Mouse (Mus musculus) T-helper 1 cell (primary cell): ENCODE results near the gene Ctdnep1.

Experiments used
- in situ Hi-C: fragments of 300-600 bp; cut with MboI, MseI; formaldehyde crosslinking; loops from one replicate; pipeline ENCODE4 v1.15.1; 2025; ENCODE audit warnings: high pct_unique_total_duplicates

Ctdnep1 gene

GRCm38 (mm10) chr11:70010033-70010432, 29.1 kb downstream of the Ctdnep1 start:
- in situ Hi-C loops: loop anchor here (10.0 kb wide), 1 partner anchor 595 kb away; the partner anchor contains the start of gene Kdm6b

- in situ Hi-C loops: loop anchor here (10.0 kb wide), 1 partner anchor 596 kb away; the partner anchor contains the start of gene Kdm6b
Measured at GRCm38 (mm10) chr11:70010548-70010947, 29.6 kb downstream of the Ctdnep1 start.

- in situ Hi-C loops: loop anchor here (10.0 kb wide), 1 partner anchor 596 kb away; the partner anchor contains the start of gene Kdm6b
Measured at GRCm38 (mm10) chr11:70010961-70011360, 30.0 kb downstream of the Ctdnep1 start.

- in situ Hi-C loops: loop anchor here (10.0 kb wide), 1 partner anchor 598 kb away; the partner anchor contains the start of gene Kdm6b
Measured at GRCm38 (mm10) chr11:70012931-70013330, 32.0 kb downstream of the Ctdnep1 start.

GRCm38 (mm10) chr11:70013408-70013807, 32.5 kb downstream of the Ctdnep1 start:
- in situ Hi-C loops: loop anchor here (10.0 kb wide), 1 partner anchor 599 kb away; the partner anchor contains the start of gene Kdm6b

- in situ Hi-C loops: loop anchor here (10.0 kb wide), 1 partner anchor 599 kb away; the partner anchor contains the start of gene Kdm6b
Measured at GRCm38 (mm10) chr11:70014051-70014450, 33.1 kb downstream of the Ctdnep1 start.

GRCm38 (mm10) chr11:70014880-70015558, 34.1 kb downstream of the Ctdnep1 start, which contains the start of gene Acadvl:
Gene Acadvl, minus strand, starts transcription at chr11:70015411.
- in situ Hi-C loops: loop anchor here (10.0 kb wide), 1 partner anchor 600 kb away; the partner anchor contains the start of gene Kdm6b

GRCm38 (mm10) chr11:70015677-70016076, 34.7 kb downstream of the Ctdnep1 start:
- in situ Hi-C loops: loop anchor here (10.0 kb wide), 1 partner anchor 601 kb away; the partner anchor contains the start of gene Kdm6b

- in situ Hi-C loops: loop anchor here (10.0 kb wide), 1 partner anchor 601 kb away; the partner anchor contains the start of gene Kdm6b
Measured at GRCm38 (mm10) chr11:70016177-70016576, 35.2 kb downstream of the Ctdnep1 start.

- in situ Hi-C loops: loop anchor here (10.0 kb wide), 1 partner anchor 602 kb away; the partner anchor contains the start of gene Kdm6b
Measured at GRCm38 (mm10) chr11:70016669-70017068, 35.7 kb downstream of the Ctdnep1 start, which contains the start of gene Dlg4. Gene Dlg4, plus strand, starts transcription at chr11:70016942.

GRCm38 (mm10) chr11:70017199-70017767, 36.3 kb downstream of the Ctdnep1 start:
- in situ Hi-C loops: loop anchor here (10.0 kb wide), 1 partner anchor 602 kb away; the partner anchor contains the start of gene Kdm6b

- in situ Hi-C loops: loop anchor here (10.0 kb wide), 1 partner anchor 604 kb away; the partner anchor contains the start of gene Kdm6b
Measured at GRCm38 (mm10) chr11:70018131-70018990, 37.4 kb downstream of the Ctdnep1 start.

- in situ Hi-C loops: loop anchor here (10.0 kb wide), 1 partner anchor 605 kb away; the partner anchor contains the start of gene Kdm6b
Measured at GRCm38 (mm10) chr11:70019495-70020021, 38.6 kb downstream of the Ctdnep1 start.

- in situ Hi-C loops: no loop called here
Measured at GRCm38 (mm10) chr11:70020022-70020631, 39.2 kb downstream of the Ctdnep1 start.

- in situ Hi-C loops: no loop called here
Measured at GRCm38 (mm10) chr11:70020731-70021263, 39.8 kb downstream of the Ctdnep1 start.

GRCm38 (mm10) chr11:70021264-70022132, 40.5 kb downstream of the Ctdnep1 start:
- in situ Hi-C loops: no loop called here

- in situ Hi-C loops: no loop called here
Measured at GRCm38 (mm10) chr11:70023481-70024150, 42.7 kb downstream of the Ctdnep1 start.

GRCm38 (mm10) chr11:70024151-70024514, 43.2 kb downstream of the Ctdnep1 start:
- in situ Hi-C loops: no loop called here

GRCm38 (mm10) chr11:70026689-70027088, 45.7 kb downstream of the Ctdnep1 start:
- in situ Hi-C loops: no loop called here
